Mouse (Mus musculus): ENCODE measurements around the gene Net1.
"Not testable (repeated sequence)": the region's sequence is repeated elsewhere in the genome, so short reads cannot be mapped to it uniquely, and the experiment has no call there.

The Net1 gene

GRCm38 (mm10) chr13:3833644-3834043, 84.4 kb downstream of the Net1 start:
- not testable (repeated sequence) for DNase-seq (ENCODE audit: low read depth, low spot score)

GRCm38 (mm10) chr13:3832450-3832849, 85.6 kb downstream of the Net1 start:
- DNase-seq (ENCODE audit: low read depth, low spot score): no peak

All from retina, adult 2 months (tissue).